Mouse (Mus musculus) stomach, adult 2 months (tissue): ENCODE measurements around the gene Olfr588-ps1. TPM values are rescaled to one million over a fixed set of nuclear protein-coding genes. Genes with fewer than 3 reads are reported as not detected.

Source experiments
- polyA plus RNA-seq: library from polyadenylated mRNA; depleted of rRNA; stranded (reverse); fragments of >200 nt; gene quantifications from 2 replicates; pipeline ENCODE4 v1.2.3, GENCODE M21; 2012; rRNA removed

Gene Olfr588-ps1
- polyA plus RNA-seq, result not detected in 2 replicates

DNA sequence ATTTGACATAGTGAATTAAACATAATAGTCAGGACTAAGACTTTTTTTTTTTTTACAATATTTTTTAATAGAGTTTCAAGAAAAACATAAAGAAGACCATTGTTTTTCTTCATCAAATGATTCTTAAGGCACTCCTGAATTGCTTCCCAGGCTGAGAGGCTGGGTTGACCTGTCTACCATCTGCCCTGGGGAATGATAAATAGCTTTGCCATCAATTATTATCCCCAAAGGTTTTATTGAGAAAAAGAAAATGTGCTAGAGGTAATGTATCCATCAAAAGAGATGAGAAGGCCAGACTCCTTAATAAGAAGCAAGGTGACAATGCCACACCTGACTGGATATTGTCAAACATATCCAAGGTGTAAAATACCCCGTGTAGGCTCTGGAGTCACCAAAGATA is at the start of gene Olfr588-ps1:
Olfr588-ps1 (plus strand) TSS at position 301 of the 400 bp plus-strand sequence.

GRCm38 (mm10) chr7:103097420-103097819 is 43.3 kb upstream of the Olfr588-ps1 start, which contains the start of gene Olfr585:
Gene Olfr585, plus strand, starts transcription at chr7:103097720.

DNA sequence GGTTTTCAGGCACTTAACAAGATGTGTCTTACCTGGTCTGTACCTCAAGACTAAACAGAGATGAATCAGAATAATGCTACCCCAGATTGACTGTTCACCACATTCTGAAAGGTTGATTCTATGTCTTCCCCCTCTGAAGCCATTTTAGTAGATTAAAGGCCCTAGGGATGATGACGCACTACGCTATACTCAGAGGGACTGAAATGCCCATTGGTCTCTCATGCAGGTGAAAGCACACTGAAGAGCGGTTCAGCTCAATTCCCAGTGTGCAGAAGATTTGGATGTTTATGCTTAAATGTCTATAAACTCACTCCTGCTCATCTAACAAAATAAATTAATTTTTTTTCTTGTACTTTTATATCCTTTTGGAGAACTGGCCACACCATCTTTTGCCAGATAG is 15.1 kb upstream of the Olfr588-ps1 start, which contains the start of gene Olfr586:
Olfr586 (minus strand) TSS at position 101 of the 400 bp plus-strand sequence.

GRCm38 (mm10) chr7:103156256-103156655 is 15.6 kb downstream of the Olfr588-ps1 start, which contains the start of gene Olfr589:
Gene Olfr589, minus strand, starts transcription at chr7:103156356.

GRCm38 (mm10) chr7:103178240-103178639 is 37.6 kb downstream of the Olfr588-ps1 start, which contains the start of gene Olfr591:
Gene Olfr591, minus strand, starts transcription at chr7:103178340.

GRCm38 (mm10) chr7:103184503-103184902 is 43.8 kb downstream of the Olfr588-ps1 start, which contains the start of gene Olfr592:
Gene Olfr592, plus strand, starts transcription at chr7:103184803.

Other genes with a start within 250 kb of the Olfr588-ps1 start
- not detected in 2 replicates for gene Olfr569, start 250.0 kb upstream of the Olfr588-ps1 start, polyA plus RNA-seq
- not detected in 2 replicates for gene Olfr570, start 246.3 kb upstream of the Olfr588-ps1 start, polyA plus RNA-seq
- gene Olfr571, start 223.3 kb upstream of the Olfr588-ps1 start, polyA plus RNA-seq, result not detected in 2 replicates
- gene Olfr572, start 216.5 kb upstream of the Olfr588-ps1 start, polyA plus RNA-seq, result not detected in 2 replicates
- gene Olfr573-ps1, start 198.3 kb upstream of the Olfr588-ps1 start, polyA plus RNA-seq, result not detected in 2 replicates
- not detected in 2 replicates for gene Olfr574, start 192.4 kb upstream of the Olfr588-ps1 start, polyA plus RNA-seq
- gene Olfr575, start 182.1 kb upstream of the Olfr588-ps1 start, polyA plus RNA-seq, result not detected in 2 replicates
- not detected in 2 replicates for gene Olfr576, start 178.2 kb upstream of the Olfr588-ps1 start, polyA plus RNA-seq
- not detected in 2 replicates for gene Olfr577, start 164.9 kb upstream of the Olfr588-ps1 start, polyA plus RNA-seq
- not detected in 2 replicates for gene Olfr578, start 151.6 kb upstream of the Olfr588-ps1 start, polyA plus RNA-seq
- gene Olfr582, start 102.9 kb upstream of the Olfr588-ps1 start, polyA plus RNA-seq, result not detected in 2 replicates
- not detected in 2 replicates for gene Olfr583, start 89.6 kb upstream of the Olfr588-ps1 start, polyA plus RNA-seq
- not detected in 2 replicates for gene Olfr584, start 59.0 kb upstream of the Olfr588-ps1 start, polyA plus RNA-seq
- gene Olfr585, start 43.2 kb upstream of the Olfr588-ps1 start, polyA plus RNA-seq, result not detected in 2 replicates
- not detected in 2 replicates for gene Olfr586, start 15.2 kb upstream of the Olfr588-ps1 start, polyA plus RNA-seq
- gene Olfr589, start 15.5 kb downstream of the Olfr588-ps1 start, polyA plus RNA-seq, result not detected in 2 replicates
- not detected in 2 replicates for gene Olfr591, start 37.5 kb downstream of the Olfr588-ps1 start, polyA plus RNA-seq
- not detected in 2 replicates for gene Olfr592, start 43.9 kb downstream of the Olfr588-ps1 start, polyA plus RNA-seq
- gene Olfr593, start 71.0 kb downstream of the Olfr588-ps1 start, polyA plus RNA-seq, result not detected in 2 replicates
- gene Olfr594, start 76.1 kb downstream of the Olfr588-ps1 start, polyA plus RNA-seq, result not detected in 2 replicates
- not detected in 2 replicates for gene Usp17ld, start 111.6 kb downstream of the Olfr588-ps1 start, polyA plus RNA-seq
- not detected in 2 replicates for gene Olfr596, start 164.8 kb downstream of the Olfr588-ps1 start, polyA plus RNA-seq
- not detected in 2 replicates for gene Olfr597, start 175.4 kb downstream of the Olfr588-ps1 start, polyA plus RNA-seq
- not detected in 2 replicates for gene Olfr598, start 182.7 kb downstream of the Olfr588-ps1 start, polyA plus RNA-seq
- gene Olfr599, start 195.0 kb downstream of the Olfr588-ps1 start, polyA plus RNA-seq, result not detected in 2 replicates
- gene Olfr600, start 208.8 kb downstream of the Olfr588-ps1 start, polyA plus RNA-seq, result not detected in 2 replicates
- gene Olfr601, start 221.8 kb downstream of the Olfr588-ps1 start, polyA plus RNA-seq, result not detected in 2 replicates
- gene Olfr603, start 245.3 kb downstream of the Olfr588-ps1 start, polyA plus RNA-seq, result not detected in 2 replicates